In genomic region chr6:88874868-88875508, GRCm38 (mm10) we compare ENCODE assay signal across 8 mouse cellular contexts. TPM values are rescaled to one million over a fixed set of nuclear protein-coding genes. Genes with fewer than 3 reads are reported as not detected.
DNase-seq lines count a peak whose midpoint lies in the region; ATAC-seq lines count a peak whose summit lies in the region.

Gene Podxl2 (minus strand): TSS chr6:88875044.

- H3K4me2 ChIP-seq in forebrain, embryonic 12.5 days: peak within 1 kb of the TSS; percentile 92
- H3K4me2 ChIP-seq in heart, embryonic 13.5 days: peak within 1 kb of the TSS; percentile 100
- peak within 1 kb of the TSS; percentile 80 for H3K4me2 ChIP-seq in liver, embryonic 13.5 days
- peak within 1 kb of the TSS; percentile 79 for H3K4me2 ChIP-seq in neural tube, embryonic 12.5 days (replicated peaks)

- peak; percentile 79 for ATAC-seq in forebrain, embryonic 12.5 days (ENCODE audit: low FRiP score)
- peak; percentile 49; the same call in 1 of the 2 replicates for ATAC-seq in heart, embryonic 13.5 days (ENCODE audit: extremely low read depth, insufficient number of reproducible peaks, low FRiP score, low TSS enrichment)
- ATAC-seq in liver, embryonic 13.5 days (ENCODE audit: low read depth): peak; percentile 25; the same call in 1 of the 2 replicates
- peak; percentile 59 for ATAC-seq in neural tube, embryonic 12.5 days (ENCODE audit: low FRiP score, low read depth)

- peak; percentile 32 to 34 for DNase-seq in urinary bladder, adult 18-20 months (ENCODE audit: low spot score in 2 of 2)
- DNase-seq in urinary bladder, postnatal 10 days (ENCODE audit: low spot score): no peak
- DNase-seq in kidney, postnatal 14 days: peak; percentile 87
- DNase-seq in liver, embryonic 13.5 days: no peak
- DNase-seq in thymus, postnatal 10 days (ENCODE audit: low spot score in 2 of 2): peak; percentile 73 to 76

- H3K27me3 ChIP-seq in forebrain, embryonic 12.5 days: peaks cover 11% of the 10 kb centered on the region
- H3K27me3 ChIP-seq in heart, embryonic 13.5 days (replicated peaks): peaks cover 35% of the 10 kb centered on the region
- H3K27me3 ChIP-seq in liver, embryonic 13.5 days: peaks cover 74% of the 10 kb centered on the region
- H3K27me3 ChIP-seq in neural tube, embryonic 12.5 days (replicated peaks): 0 out of 2 replicates have a peak, but pooled peaks cover 3% of the 10 kb centered on the region

- peaks cover 43% of the 10 kb centered on the region for H3K4me1 ChIP-seq in forebrain, embryonic 12.5 days
- H3K4me1 ChIP-seq in heart, embryonic 13.5 days: peaks cover 30% of the 10 kb centered on the region
- peaks cover 13% of the 10 kb centered on the region for H3K4me1 ChIP-seq in liver, embryonic 13.5 days (replicated peaks)
- peaks cover 36% of the 10 kb centered on the region for H3K4me1 ChIP-seq in neural tube, embryonic 12.5 days

- H3K36me3 ChIP-seq in forebrain, embryonic 12.5 days (replicated peaks): no peaks in the 10 kb centered on the region
- H3K36me3 ChIP-seq in heart, embryonic 13.5 days: no peaks in the 10 kb centered on the region
- H3K36me3 ChIP-seq in liver, embryonic 13.5 days: no peaks in the 10 kb centered on the region
- H3K36me3 ChIP-seq in neural tube, embryonic 12.5 days: no peaks in the 10 kb centered on the region

- H3K9me3 ChIP-seq in forebrain, embryonic 12.5 days: 0 out of 2 replicates have a peak, but pooled peaks cover 4% of the 10 kb centered on the region
- peaks cover 7% of the 10 kb centered on the region for H3K9me3 ChIP-seq in heart, embryonic 13.5 days
- no peaks in the 10 kb centered on the region; the same call in 1 of the 2 replicates for H3K9me3 ChIP-seq in liver, embryonic 13.5 days (replicated peaks)
- H3K9me3 ChIP-seq in neural tube, embryonic 12.5 days: no peaks in the 10 kb centered on the region

- H3K27ac ChIP-seq in forebrain, embryonic 12.5 days: peak within 1 kb of the TSS; percentile 88
- H3K27ac ChIP-seq in heart, embryonic 13.5 days (replicated peaks): no peak within 1 kb of the TSS
- H3K27ac ChIP-seq in liver, embryonic 13.5 days: no peak within 1 kb of the TSS
- H3K27ac ChIP-seq in neural tube, embryonic 12.5 days: peak within 1 kb of the TSS; percentile 77; the same call in 1 of the 2 replicates

- peak within 1 kb of the TSS; percentile 92 for H3K4me3 ChIP-seq in forebrain, embryonic 12.5 days (replicated peaks)
- H3K4me3 ChIP-seq in heart, embryonic 13.5 days: peak within 1 kb of the TSS; percentile 81
- H3K4me3 ChIP-seq in liver, embryonic 13.5 days (replicated peaks): peak within 1 kb of the TSS; percentile 60
- H3K4me3 ChIP-seq in neural tube, embryonic 12.5 days: peak within 1 kb of the TSS; percentile 95

- peak within 1 kb of the TSS; percentile 96 for H3K9ac ChIP-seq in forebrain, embryonic 12.5 days
- peak within 1 kb of the TSS; percentile 90 for H3K9ac ChIP-seq in heart, embryonic 13.5 days
- 0 out of 2 replicates have a peak within 1 kb of the TSS, but pooled peaks have one; percentile 43 for H3K9ac ChIP-seq in liver, embryonic 13.5 days
- H3K9ac ChIP-seq in neural tube, embryonic 12.5 days: peak within 1 kb of the TSS; percentile 90

- WGBS in forebrain, embryonic 12.5 days: 4% methylated on average over 54 of the region's 63 CpGs
- 5% methylated on average over 59 of the region's 63 CpGs for WGBS in heart, embryonic 13.5 days
- WGBS in liver, embryonic 13.5 days (ENCODE audit: insufficient replicate concordance): 7% methylated on average over 63 of the region's 63 CpGs
- WGBS in neural tube, embryonic 12.5 days: 6% methylated on average over 62 of the region's 63 CpGs

RNA-seq across cellular contexts. Expression of gene Podxl2, which starts in this region (rescaled TPM):
- 248 and 258 TPM in 2 replicates for polyA plus RNA-seq in forebrain, embryonic 12.5 days (2016; fragmentation: Nextera tagmentation; extraction: Ambion mirVana)
- 44.1 and 46.1 TPM in 2 replicates for polyA plus RNA-seq in heart, embryonic 13.5 days (2015; fragmentation: Nextera tagmentation; extraction: Ambion mirVana)
- polyA plus RNA-seq in liver, embryonic 13.5 days (2015; fragmentation: Nextera tagmentation; extraction: Ambion mirVana): 2.3 and 2.9 TPM in 2 replicates
- polyA plus RNA-seq in neural tube, embryonic 12.5 days (2016; fragmentation: Nextera tagmentation; extraction: Ambion mirVana): 362 and 381 TPM in 2 replicates

Comparison
In these comparisons a context has a peak if more than half of its experiments do, and no peak if none do; other contexts are left out.
1. RNA of gene Podxl2 (polyA plus RNA-seq): 362 to 381 TPM in neural tube, embryonic 12.5 days, 248 to 258 TPM in forebrain, embryonic 12.5 days and 44.1 to 46.1 TPM in heart, embryonic 13.5 days; 2.3 to 2.9 TPM in liver, embryonic 13.5 days; every median in the first group is over 10 times any median in the second.
2. DNase-seq: peak in urinary bladder, adult 18-20 months (2 of 2), kidney, postnatal 14 days (single experiment) and thymus, postnatal 10 days (2 of 2); none in urinary bladder, postnatal 10 days (single experiment) and liver, embryonic 13.5 days (single experiment).
3. ATAC-seq: peak in every context shown above with its lines; median percentile 79 in forebrain, embryonic 12.5 days; 59 in neural tube, embryonic 12.5 days; 49 in heart, embryonic 13.5 days; 25 in liver, embryonic 13.5 days.
4. H3K27ac ChIP-seq: peak in forebrain, embryonic 12.5 days (single experiment) and neural tube, embryonic 12.5 days (single experiment); none in heart, embryonic 13.5 days (single experiment) and liver, embryonic 13.5 days (single experiment).
5. H3K9ac ChIP-seq: peak in every context shown above with its lines; median percentile 96 in forebrain, embryonic 12.5 days; 90 in heart, embryonic 13.5 days; 90 in neural tube, embryonic 12.5 days; 43 in liver, embryonic 13.5 days.
6. Peak in every context shown above with its lines, with median percentiles within 50 percentile points of each other: H3K4me2 ChIP-seq and H3K4me3 ChIP-seq.